Mouse (Mus musculus) liver, embryonic 11.5 days (tissue): Measurements from ENCODE around the gene Grrp1. TPM values are rescaled to one million over a fixed set of nuclear protein-coding genes. Genes with fewer than 3 reads are reported as not detected.

Experiments
- ATAC-seq: fragments of 200-750 bp; cut with Nextera tagmentation; replicated peaks from 2 replicates; pipeline ENCODE4 v1.8.0; 2017; ENCODE audit warnings: moderate number of reproducible peaks, mild to moderate bottlenecking, moderate TSS enrichment, moderate library complexity; ENCODE audit not compliant: low FRiP score
- DNase-seq: peaks from one replicate; pipeline ENCODE4 v3.0.0-alpha.2; 2017; ENCODE audit warnings: low spot score
- H3K27ac ChIP-seq: fragments of 300-500 bp; sonication (generic); 2 replicates; pipeline ENCODE4 v1.5.1; 2014; ENCODE audit warnings: mild to moderate bottlenecking, low read depth, low read length, control low read depth
- H3K27me3 ChIP-seq: fragments of 300-500 bp; sonication (generic); replicated peaks from 2 replicates; pipeline ENCODE4 v1.6.1; 2014; ENCODE audit warnings: low read length, mixed read lengths; ENCODE audit not compliant: control insufficient read depth, insufficient read depth
- H3K36me3 ChIP-seq: fragments of 300-500 bp; sonication (generic); 2 replicates; pipeline ENCODE4 v1.6.1; 2014; ENCODE audit warnings: mild to moderate bottlenecking, low read length, moderate library complexity, mixed read lengths; ENCODE audit not compliant: control insufficient read depth, insufficient read depth
- H3K4me1 ChIP-seq: fragments of 300-500 bp; sonication (generic); replicated peaks from 2 replicates; pipeline ENCODE4 v1.6.1; 2014; ENCODE audit warnings: low read length, mixed read lengths; ENCODE audit not compliant: control insufficient read depth, insufficient read depth
- H3K4me2 ChIP-seq: fragments of 300-500 bp; sonication (generic); 2 replicates; pipeline ENCODE4 v1.6.1; 2014; ENCODE audit warnings: mild to moderate bottlenecking, control low read depth, moderate library complexity
- H3K4me3 ChIP-seq: fragments of 300-500 bp; sonication (generic); 2 replicates; pipeline ENCODE4 v1.5.1; 2014; ENCODE audit warnings: low read depth, low read length, control low read depth
- H3K9ac ChIP-seq: fragments of 300-500 bp; sonication (generic); 2 replicates; pipeline ENCODE4 v1.6.1; 2014; ENCODE audit warnings: low read depth, low read length, control low read depth
- H3K9me3 ChIP-seq: fragments of 300-500 bp; sonication (generic); 2 replicates; pipeline ENCODE4 v1.6.1; 2016; ENCODE audit warnings: low read length, inconsistent platforms, mixed read lengths; ENCODE audit not compliant: control insufficient read depth
- WGBS: fragments of 180-500 bp; shearing (Covaris S2); extraction: QIAGEN DNeasy Blood & Tissue Kit; methylation state at CpG from one replicate; pipeline ENCODE4 v1.1.7; 2014; 5-methylcytosine and 5-hydroxymethylcytosine counted together
- polyA plus RNA-seq: library from polyadenylated mRNA; unstranded; fragments of >200 nt; fragmentation: Nextera tagmentation; extraction: Ambion mirVana; gene quantifications from 2 replicates; pipeline ENCODE4 v1.2.1, GENCODE M21; 2014

Gene Grrp1
- polyA plus RNA-seq, 1 experiment from 2014 or later, result 3.8 TPM

GRCm38 (mm10) chr4:134243516-134244250 lies 10.2 kb downstream of the Grrp1 start, which contains the start of gene E130218I03Rik:
E130218I03Rik (plus strand) TSS chr4:134243662.
- H3K9ac ChIP-seq, result no peak within 1 kb of the TSS
- 90% methylated on average over 17 of the region's 17 CpGs for WGBS
- peaks cover 12% of the 10 kb centered on the region for H3K4me1 ChIP-seq
- H3K36me3 ChIP-seq, result no peaks in the 10 kb centered on the region
- H3K4me3 ChIP-seq, result peak within 1 kb of the TSS; percentile 85
- no peak for ATAC-seq
- no peaks in the 10 kb centered on the region for H3K9me3 ChIP-seq
- no peak within 1 kb of the TSS for H3K27ac ChIP-seq
- no peak for DNase-seq
- H3K4me2 ChIP-seq, result peak within 1 kb of the TSS; percentile 69
- H3K27me3 ChIP-seq, result peaks cover 27% of the 10 kb centered on the region

- peak overlapping the region; percentile 23; the same call in 1 of the 2 replicates for H3K4me3 ChIP-seq
- H3K9me3 ChIP-seq, result no peaks in the 10 kb centered on the region
- peaks cover 8% of the 10 kb centered on the region for H3K4me1 ChIP-seq
- no peak overlapping the region for H3K27ac ChIP-seq
- H3K27me3 ChIP-seq, result peaks cover 21% of the 10 kb centered on the region
- no peak for ATAC-seq
- H3K36me3 ChIP-seq, result no peaks in the 10 kb centered on the region
- 12% methylated on average over 10 of the region's 10 CpGs for WGBS
- H3K9ac ChIP-seq, result no peak overlapping the region
- peak overlapping the region; percentile 53 for H3K4me2 ChIP-seq
- DNase-seq, result no peak
These were observed 15.2 kb downstream of the Grrp1 start for GRCm38 (mm10) chr4:134238686-134239085.

GRCm38 (mm10) chr4:134238279-134238651 lies 15.6 kb downstream of the Grrp1 start, which contains the start of gene Cnksr1:
Cnksr1 (minus strand) TSS chr4:134238399.
- Histone ChIP-seq H3K4me2 (peak within 1 kb of the TSS; percentile 53), H3K4me1 (peaks cover 8% of the 10 kb centered on the region), H3K9ac (no peak within 1 kb of the TSS), H3K27me3 (peaks cover 21% of the 10 kb centered on the region), H3K9me3 (no peaks in the 10 kb centered on the region), H3K36me3 (no peaks in the 10 kb centered on the region), H3K4me3 (peak within 1 kb of the TSS; percentile 23), H3K27ac (no peak within 1 kb of the TSS)
- ATAC-seq (no peak), DNase-seq (no peak)
- WGBS, result 4% methylated on average over 18 of the region's 18 CpGs

GRCm38 (mm10) chr4:134237582-134238278 lies 16.2 kb downstream of the Grrp1 start:
- no peak for ATAC-seq
- H3K9me3 ChIP-seq, result no peaks in the 10 kb centered on the region
- peaks cover 8% of the 10 kb centered on the region for H3K4me1 ChIP-seq
- no peak overlapping the region for H3K9ac ChIP-seq
- H3K4me2 ChIP-seq, result peak overlapping the region; percentile 53
- 23% methylated on average over 19 of the region's 19 CpGs for WGBS
- DNase-seq, result no peak
- peak overlapping the region; percentile 23 for H3K4me3 ChIP-seq
- no peak overlapping the region for H3K27ac ChIP-seq
- H3K27me3 ChIP-seq, result peaks cover 25% of the 10 kb centered on the region
- no peaks in the 10 kb centered on the region for H3K36me3 ChIP-seq

- no peak overlapping the region for H3K27ac ChIP-seq
- H3K4me1 ChIP-seq, result peaks cover 8% of the 10 kb centered on the region
- DNase-seq (no peak), ATAC-seq (no peak)
- no peaks in the 10 kb centered on the region for H3K9me3 ChIP-seq
- H3K4me3 ChIP-seq, result no peak overlapping the region
- no peak overlapping the region for H3K4me2 ChIP-seq
- no peaks in the 10 kb centered on the region for H3K36me3 ChIP-seq
- no peak overlapping the region for H3K9ac ChIP-seq
- peaks cover 26% of the 10 kb centered on the region for H3K27me3 ChIP-seq
- 68% methylated on average over 5 of the region's 5 CpGs for WGBS
These were observed 19.0 kb downstream of the Grrp1 start for GRCm38 (mm10) chr4:134234876-134235275.

- Histone ChIP-seq H3K4me1 (no peaks in the 10 kb centered on the region), H3K9ac (no peak overlapping the region), H3K9me3 (no peaks in the 10 kb centered on the region), H3K27ac (no peak overlapping the region), H3K4me2 (no peak overlapping the region), H3K27me3 (peaks cover 9% of the 10 kb centered on the region), H3K36me3 (no peaks in the 10 kb centered on the region), H3K4me3 (no peak overlapping the region)
- 43% methylated on average over 8 of the region's 8 CpGs for WGBS
- ATAC-seq (no peak), DNase-seq (no peak)
These were observed 23.5 kb downstream of the Grrp1 start for GRCm38 (mm10) chr4:134230431-134230830.

- no peak within 1 kb of the TSS for H3K9ac ChIP-seq
- H3K4me3 ChIP-seq, result no peak within 1 kb of the TSS
- DNase-seq (no peak), ATAC-seq (no peak)
- no peaks in the 10 kb centered on the region for H3K36me3 ChIP-seq
- H3K27me3 ChIP-seq, result no peaks in the 10 kb centered on the region
- no peaks in the 10 kb centered on the region for H3K9me3 ChIP-seq
- 71% methylated on average over 8 of the region's 8 CpGs for WGBS
- H3K4me1 ChIP-seq, result no peaks in the 10 kb centered on the region; the same call in 1 of the 2 replicates
- no peak within 1 kb of the TSS for H3K4me2 ChIP-seq
- no peak within 1 kb of the TSS for H3K27ac ChIP-seq
These were observed 26.7 kb downstream of the Grrp1 start, which contains the start of gene Catsper4 for GRCm38 (mm10) chr4:134227194-134227593. Catsper4 (minus strand) TSS chr4:134227383.

- H3K27ac ChIP-seq, result no peak overlapping the region
- WGBS, result 54% methylated on average over 11 of the region's 11 CpGs
- H3K4me2 ChIP-seq, result no peak overlapping the region
- H3K9ac ChIP-seq, result no peak overlapping the region
- H3K36me3 ChIP-seq, result no peaks in the 10 kb centered on the region
- H3K27me3 ChIP-seq, result no peaks in the 10 kb centered on the region
- DNase-seq (no peak), ATAC-seq (peak; percentile 29; the same call in 1 of the 2 replicates)
- H3K9me3 ChIP-seq, result no peaks in the 10 kb centered on the region
- no peaks in the 10 kb centered on the region; the same call in 1 of the 2 replicates for H3K4me1 ChIP-seq
- no peak overlapping the region for H3K4me3 ChIP-seq
These were observed 30.9 kb downstream of the Grrp1 start for GRCm38 (mm10) chr4:134222793-134223600.
